Comparison of ENCODE assay signal across 7 mouse cellular contexts in genomic region chr3:123267741-123268201, GRCm38 (mm10). TPM values are rescaled to one million over a fixed set of nuclear protein-coding genes. Genes with fewer than 3 reads are reported as not detected.
A peak's percentile ranks its signal among the peaks of the same experiment; 100 is the strongest.
DNase-seq lines count a peak whose midpoint lies in the region; ATAC-seq lines count a peak whose summit lies in the region.

No protein-coding gene starts in this region.

- H3K4me2 ChIP-seq in intestine, embryonic 15.5 days (replicated peaks): peak overlapping the region; percentile 73

- peak overlapping the region; percentile 81 for H3K27ac ChIP-seq in embryonic facial prominence, embryonic 10.5 days (replicated peaks)
- peak overlapping the region; percentile 72 for H3K27ac ChIP-seq in intestine, embryonic 15.5 days

- H3K9me3 ChIP-seq in embryonic facial prominence, embryonic 10.5 days: no peaks in the 10 kb centered on the region
- H3K9me3 ChIP-seq in intestine, embryonic 15.5 days: no peaks in the 10 kb centered on the region

- H3K4me3 ChIP-seq in embryonic facial prominence, embryonic 10.5 days: peak overlapping the region; percentile 82
- H3K4me3 ChIP-seq in intestine, embryonic 15.5 days (replicated peaks): peak overlapping the region; percentile 73

- intact Hi-C loops in left cerebral cortex, postnatal 14 days (cut with DNase I): no loop called here

- H3K4me1 ChIP-seq in embryonic facial prominence, embryonic 10.5 days: peaks cover 9% of the 10 kb centered on the region
- H3K4me1 ChIP-seq in intestine, embryonic 15.5 days (replicated peaks): no peaks in the 10 kb centered on the region; the same call in 1 of the 2 replicates

- WGBS in embryonic facial prominence, embryonic 10.5 days: under 1% methylated on average over 25 of the region's 25 CpGs
- under 1% methylated on average over 25 of the region's 25 CpGs for WGBS in intestine, embryonic 15.5 days

- DNase-seq in adrenal gland, adult 8-10 months: peak; percentile 65
- DNase-seq in embryonic facial prominence, embryonic 10.5 days (ENCODE audit: low spot score): peak; percentile 62
- DNase-seq in gastrocnemius, postnatal 4 days (ENCODE audit: low spot score in 2 of 2): peak; percentile 53 to 69
- peak; percentile 39 to 56 for DNase-seq in left cerebral cortex, postnatal 14 days (ENCODE audit: low spot score in 2 of 2)
- peak; percentile 61 for DNase-seq in skeletal muscle tissue, adult 2 months (ENCODE audit: low read depth, low spot score)

- peak overlapping the region; percentile 79 for H3K9ac ChIP-seq in intestine, embryonic 15.5 days

- H3K27me3 ChIP-seq in embryonic facial prominence, embryonic 10.5 days (replicated peaks; ENCODE audit: low read depth, poor library complexity, severe bottlenecking): peaks cover 39% of the 10 kb centered on the region
- no peaks in the 10 kb centered on the region for H3K27me3 ChIP-seq in intestine, embryonic 15.5 days (replicated peaks)

- peak; percentile 76 for ATAC-seq in intestine, embryonic 15.5 days
- peak; percentile 67 for ATAC-seq in megakaryocyte progenitor cell, adult 5-6 weeks (replicated peaks; ENCODE audit: poor library complexity)

- H3K36me3 ChIP-seq in embryonic facial prominence, embryonic 10.5 days (replicated peaks): peaks cover 12% of the 10 kb centered on the region; the same call in 1 of the 2 replicates
- peaks cover 18% of the 10 kb centered on the region for H3K36me3 ChIP-seq in intestine, embryonic 15.5 days

RNA-seq across cellular contexts. Expression of gene Sec24d, which starts 0.5 kb away (rescaled TPM):
- total RNA-seq in adrenal gland, adult 8-10 months (2022): 100 to 1,000 TPM in 2 of 4 experiments, 10 to 100 TPM in 2; 70.8 to 195 (median 124) TPM
- 24.4 and 26.9 TPM in 2 replicates for polyA plus RNA-seq in embryonic facial prominence, embryonic 10.5 days (2016; fragmentation: Nextera tagmentation; extraction: Ambion mirVana)
- total RNA-seq in gastrocnemius, postnatal 4 days (2021): 10 to 100 TPM; 61.3 to 69.4 TPM
- 87.8 and 95.9 TPM in 2 replicates for polyA plus RNA-seq in intestine, embryonic 15.5 days (2015; fragmentation: Nextera tagmentation; extraction: Ambion mirVana)
- 10 to 100 TPM; 12.6 to 16.4 TPM for total RNA-seq in left cerebral cortex, postnatal 14 days (2021)
- total RNA-seq in megakaryocyte progenitor cell, adult 5-6 weeks (2015): 62.5 and 68.2 TPM in 2 replicates
- 42.4 and 44.9 TPM in 2 replicates for total RNA-seq in megakaryocyte progenitor cell, adult 5-6 weeks (2017)

RNA-seq across cellular contexts. Expression of gene Synpo2, which starts 31.8 kb away (rescaled TPM):
- total RNA-seq in adrenal gland, adult 8-10 months (2022): 10 to 100 TPM; 13.8 to 31.8 (median 20.3) TPM
- polyA plus RNA-seq in embryonic facial prominence, embryonic 10.5 days (2016; fragmentation: Nextera tagmentation; extraction: Ambion mirVana): 4.9 TPM in 2 replicates
- 100 to 1,000 TPM; 110 to 129 TPM for total RNA-seq in gastrocnemius, postnatal 4 days (2021)
- polyA plus RNA-seq in intestine, embryonic 15.5 days (2015; fragmentation: Nextera tagmentation; extraction: Ambion mirVana): 31.2 and 36.8 TPM in 2 replicates
- 1 to 10 TPM; 1.8 to 3.0 TPM for total RNA-seq in left cerebral cortex, postnatal 14 days (2021)
- total RNA-seq in megakaryocyte progenitor cell, adult 5-6 weeks (2015): 0.34 and 0.57 TPM in 2 replicates
- total RNA-seq in megakaryocyte progenitor cell, adult 5-6 weeks (2017): 0.17 and 0.30 TPM in 2 replicates

Comparison
In these comparisons a context has a peak if more than half of its experiments do, and no peak if none do; other contexts are left out.
1. Peak in every context shown above with its lines: DNase-seq, ATAC-seq, H3K4me3 ChIP-seq and H3K27ac ChIP-seq.